Mouse (Mus musculus) left cerebral cortex, postnatal 10 days (tissue): ENCODE data around the gene Tmem239. TPM values are rescaled to one million over a fixed set of nuclear protein-coding genes. Genes with fewer than 3 reads are reported as not detected.
"Not testable (repeated sequence)": the region's sequence is repeated elsewhere in the genome, so short reads cannot be mapped to it uniquely, and the experiment has no call there.

Source experiments
- DNase-seq, 2 experiments: peaks; one replicate each; pipeline ENCODE4 v3.0.0; 2021 to 2022; ENCODE audit warnings: low spot score in 2 of 2, mixed read lengths in 1 of 2; ENCODE audit errors: extremely low spot score in 1 of 2
- intact Hi-C: fragments of 180-260 bp; cut with DNase I; formaldehyde crosslinking; loops from one replicate; pipeline ENCODE4 v1.15.1; 2025
- total RNA-seq, 2 experiments: library from RNA; stranded (reverse); gene quantifications; 2 replicates each; pipeline ENCODE4 v1.2.3; 2021

The Tmem239 gene
- not detected for total RNA-seq

GRCm38 (mm10) chr2:130406178-130406577, at the start of gene Tmem239:
Gene Tmem239 (plus strand): TSS chr2:130406478.
- no peak for DNase-seq
- intact Hi-C loops = no loop called here

GRCm38 (mm10) chr2:130357551-130357950, 48.7 kb upstream of the Tmem239 start:
- intact Hi-C loops = no loop called here
- no peak for DNase-seq

GRCm38 (mm10) chr2:130358852-130359251, 47.4 kb upstream of the Tmem239 start:
- intact Hi-C loops = no loop called here
- no peak for DNase-seq

GRCm38 (mm10) chr2:130362511-130363026, 43.7 kb upstream of the Tmem239 start:
- DNase-seq = peak in 1 of 2 experiments; percentile 71
- intact Hi-C loops = loop anchor here (5.0 kb wide), 1 partner anchor 65 kb away; the partner anchor contains the start of gene Ebf4

- intact Hi-C loops = no loop called here
These were observed 40.8 kb upstream of the Tmem239 start for GRCm38 (mm10) chr2:130365211-130366094.

GRCm38 (mm10) chr2:130367386-130367785, 38.9 kb upstream of the Tmem239 start:
- no peak for DNase-seq
- intact Hi-C loops = no loop called here

More at GRCm38 (mm10) chr2:130365211-130366094, 40.8 kb upstream of the Tmem239 start:
- peak in 1 of 2 experiments; percentile 59 for DNase-seq

GRCm38 (mm10) chr2:130373026-130373425, 33.3 kb upstream of the Tmem239 start:
- DNase-seq, intact Hi-C loops: not testable (repeated sequence)

- DNase-seq = no peak
- intact Hi-C loops = no loop called here
These were observed 31.3 kb upstream of the Tmem239 start for GRCm38 (mm10) chr2:130374951-130375350.

GRCm38 (mm10) chr2:130383205-130383604, 23.1 kb upstream of the Tmem239 start:
- DNase-seq = no peak
- intact Hi-C loops = no loop called here

- intact Hi-C loops = no loop called here
- no peak for DNase-seq
These were observed 22.4 kb upstream of the Tmem239 start for GRCm38 (mm10) chr2:130383895-130384294.

- no peak for DNase-seq
- intact Hi-C loops = no loop called here
These were observed 20.1 kb upstream of the Tmem239 start for GRCm38 (mm10) chr2:130386212-130386611.

- no peak for DNase-seq
- intact Hi-C loops = no loop called here
These were observed 17.5 kb upstream of the Tmem239 start for GRCm38 (mm10) chr2:130388796-130389195.

- intact Hi-C loops = no loop called here
- DNase-seq = no peak
These were observed 15.2 kb upstream of the Tmem239 start for GRCm38 (mm10) chr2:130390993-130391625.

GRCm38 (mm10) chr2:130392836-130393235, 13.4 kb upstream of the Tmem239 start:
- intact Hi-C loops = no loop called here
- DNase-seq = no peak

- no peak for DNase-seq
- intact Hi-C loops = no loop called here
These were observed 10.6 kb upstream of the Tmem239 start for GRCm38 (mm10) chr2:130395696-130396095.

GRCm38 (mm10) chr2:130397186-130397985, 8.9 kb upstream of the Tmem239 start, which contains the start of gene Cpxm1:
Gene Cpxm1 (minus strand): TSS chr2:130397574.
- intact Hi-C loops = no loop called here

GRCm38 (mm10) chr2:130398091-130398490, 8.2 kb upstream of the Tmem239 start:
- intact Hi-C loops = no loop called here
- DNase-seq = no peak

More at GRCm38 (mm10) chr2:130397186-130397985, 8.9 kb upstream of the Tmem239 start, which contains the start of gene Cpxm1:
- DNase-seq = peak in 1 of 2 experiments; percentile 63

- intact Hi-C loops = no loop called here
- no peak for DNase-seq
These were observed 6.2 kb upstream of the Tmem239 start for GRCm38 (mm10) chr2:130400046-130400445.

- DNase-seq = no peak
- intact Hi-C loops = no loop called here
These were observed 4.4 kb upstream of the Tmem239 start for GRCm38 (mm10) chr2:130401891-130402290.
